Mouse (Mus musculus) E14TG2a.4 (cell line): ENCODE measurements around the gene Gpr137.

Experiments
- CTCF ChIP-seq: conservative IDR thresholded peaks from 2 replicates; pipeline ENCODE4 v1.5.1; 2014; ENCODE audit warnings: low read length
- NANOG ChIP-seq: IDR thresholded peaks from 2 replicates; pipeline ENCODE4 v1.6.1; 2014; ENCODE audit warnings: borderline replicate concordance, low read length, mixed read lengths
- POU5F1 ChIP-seq: IDR thresholded peaks from 2 replicates; pipeline ENCODE4 v1.6.1; 2014; ENCODE audit warnings: low read length, borderline replicate concordance

DNA sequence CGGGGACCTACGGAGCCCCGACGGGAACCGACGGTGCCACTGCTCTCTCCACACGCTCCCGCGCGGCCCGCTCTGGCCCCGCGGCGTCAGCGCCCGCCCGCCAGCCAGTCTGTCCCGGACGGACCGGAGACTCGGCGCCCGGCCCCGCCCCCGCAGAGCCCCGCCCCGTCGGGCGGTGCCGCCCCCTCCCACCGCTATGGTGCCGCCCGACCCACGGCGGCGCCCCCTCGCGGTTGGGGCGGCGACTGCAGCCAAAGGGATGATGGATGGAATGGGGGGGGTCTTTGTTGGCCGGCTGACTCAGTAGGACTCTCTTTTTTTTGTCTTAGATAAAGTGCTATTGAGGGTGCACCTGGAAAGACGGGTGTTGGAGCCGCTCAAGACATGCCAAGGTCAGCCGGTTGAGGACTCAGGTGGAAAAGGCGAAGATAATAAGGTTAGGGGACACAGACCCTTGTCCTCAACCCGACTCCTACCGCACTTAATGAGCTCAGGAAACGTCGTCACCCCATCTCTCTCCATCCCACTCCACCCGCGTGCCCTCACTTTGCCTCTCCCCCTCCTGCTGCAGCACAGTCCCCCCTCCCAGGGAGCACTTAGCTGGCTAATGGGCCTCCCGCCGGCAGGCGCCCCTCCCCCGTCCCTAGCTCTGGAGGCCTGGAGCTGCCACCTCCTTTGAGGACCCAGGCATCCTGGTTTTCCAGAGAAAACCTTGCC is 27.5 kb upstream of the Gpr137 start:
- TF ChIP-seq CTCF (peak; percentile 22), NANOG (no peak), POU5F1 (no peak)
